Mouse (Mus musculus): Measurements from ENCODE around the gene Nutf2.

GRCm38 (mm10) chr8:105826379-105826778 is 34.0 kb upstream of the Nutf2 start:
- TF ChIP-seq CTCF (IDR thresholded peaks at IDR 0.05; ENCODE audit: low read depth) (no peak), EP300 (IDR thresholded peaks at IDR 0.05; ENCODE audit: low read depth) (no peak)

Measured in liver, embryonic 14.5 days (tissue).